Mouse (Mus musculus): ENCODE measurements around the gene Cmah. TPM values are rescaled to one million over a fixed set of nuclear protein-coding genes. Genes with fewer than 3 reads are reported as not detected.

The Cmah gene
- polyA plus RNA-seq, 1 experiment from 2014 or later: 0.27 TPM

DNA sequence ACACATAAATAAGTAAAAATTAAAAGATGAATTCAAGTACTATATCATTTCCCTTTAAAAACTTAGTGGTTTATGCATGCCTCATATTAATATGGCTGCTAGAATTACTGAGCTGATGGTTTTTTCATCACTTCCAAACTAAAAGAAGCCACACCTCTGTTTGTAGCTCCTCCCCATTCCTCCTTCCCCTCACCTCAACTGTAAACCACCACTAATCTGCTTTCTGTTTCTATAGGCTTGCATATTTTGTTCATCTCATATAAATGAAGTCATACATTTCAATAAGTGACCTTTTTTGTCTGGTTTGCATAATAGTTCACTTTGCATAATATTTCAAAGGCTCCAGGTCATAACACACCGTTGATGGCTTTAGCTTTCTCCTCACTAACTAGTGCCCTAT lies 197.3 kb downstream of the Cmah start:
- 83% methylated on average over 1 of the region's 1 CpGs for WGBS
- Histone ChIP-seq H3K27ac (no peak overlapping the region), H3K9me3 (replicated peaks) (no peaks in the 10 kb centered on the region), H3K4me1 (peaks cover 15% of the 10 kb centered on the region), H3K36me3 (no peaks in the 10 kb centered on the region), H3K27me3 (no peaks in the 10 kb centered on the region), H3K4me2 (replicated peaks) (no peak overlapping the region), H3K9ac (no peak overlapping the region), H3K4me3 (no peak overlapping the region)
- ATAC-seq (ENCODE audit: low FRiP score): no peak

- H3K4me1 ChIP-seq: peaks cover 12% of the 10 kb centered on the region
- H3K9me3 ChIP-seq (replicated peaks): no peaks in the 10 kb centered on the region
- H3K27me3 ChIP-seq: no peaks in the 10 kb centered on the region
- 67% methylated on average over 3 of the region's 3 CpGs for WGBS
- H3K4me2 ChIP-seq (replicated peaks): no peak overlapping the region
- H3K4me3 ChIP-seq: no peak overlapping the region
- H3K9ac ChIP-seq: no peak overlapping the region
- H3K36me3 ChIP-seq: no peaks in the 10 kb centered on the region
- no peak overlapping the region for H3K27ac ChIP-seq
- no peak for ATAC-seq (ENCODE audit: low FRiP score)
Observed at GRCm38 (mm10) chr13:24525551-24525950, 198.3 kb downstream of the Cmah start.

DNA sequence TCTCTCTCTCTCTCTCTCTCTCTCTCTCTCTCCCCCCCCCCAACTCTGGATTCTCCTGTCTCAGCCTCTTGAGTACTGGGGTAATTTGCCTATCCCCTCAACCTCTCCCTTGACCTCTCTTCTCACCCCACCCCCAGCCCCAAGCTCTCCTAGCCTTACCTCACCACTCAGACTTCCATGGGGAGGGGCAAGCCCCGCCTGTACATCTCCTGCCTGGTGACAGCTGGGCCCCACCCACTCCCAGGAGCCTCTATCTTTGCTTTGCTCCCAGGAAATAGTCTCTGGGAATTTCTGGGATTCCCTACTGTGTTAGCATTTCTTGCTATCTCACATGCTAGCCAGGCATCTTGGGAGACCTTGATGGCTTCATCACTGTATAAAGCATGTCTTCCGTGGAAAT lies 199.7 kb downstream of the Cmah start:
- Histone ChIP-seq H3K36me3 (no peaks in the 10 kb centered on the region), H3K27ac (no peak overlapping the region), H3K27me3 (no peaks in the 10 kb centered on the region), H3K9ac (no peak overlapping the region), H3K9me3 (replicated peaks) (no peaks in the 10 kb centered on the region), H3K4me3 (no peak overlapping the region), H3K4me2 (replicated peaks) (no peak overlapping the region), H3K4me1 (peaks cover 4% of the 10 kb centered on the region; the same call in 1 of the 2 replicates)
- no peak for ATAC-seq (ENCODE audit: low FRiP score)
- 63% methylated on average over 2 of the region's 2 CpGs for WGBS

Other genes with a start within 250 kb of the Cmah start
- gene Carmil1, start 46.6 kb upstream of the Cmah start, polyA plus RNA-seq (2016; fragmentation: Nextera tagmentation; extraction: Ambion mirVana): 34.3 and 35.1 TPM in 2 replicates